Mouse (Mus musculus) thymus, adult 2 months (tissue): ENCODE measurements at regions not wholly inside any gene's neighbourhood (a gene's known extent, or its start where the extent isn't known, plus 50 kb on each side); places are given as distances from the start of the nearest gene placed in this dataset.

Experiments
- CTCF ChIP-seq: fragments of 200-500 bp; IDR thresholded peaks from 2 replicates; pipeline ENCODE4 v1.5.1; 2012; ENCODE audit warnings: mild to moderate bottlenecking, control low read depth, low read length, moderate library complexity, borderline replicate concordance; ENCODE audit not compliant: control insufficient read depth, poor library complexity, insufficient read depth; ENCODE audit errors: extremely low read depth
- POLR2A ChIP-seq: fragments of 200-500 bp; IDR thresholded peaks from 2 replicates; pipeline ENCODE4 v1.6.1; 2012; ENCODE audit warnings: mild to moderate bottlenecking, low read length, control low read depth, moderate library complexity; ENCODE audit not compliant: control insufficient read depth, poor library complexity, insufficient read depth; ENCODE audit errors: extremely low read depth

- no peak for TF ChIP-seq CTCF
- no peak for TF ChIP-seq POLR2A
Observed at GRCm38 (mm10) chr8:36010446-36011217, 245.0 kb downstream of the Gm19410 start.
